Mouse (Mus musculus): ENCODE measurements at regions not wholly inside any gene's neighbourhood (a gene's known extent, or its start where the extent isn't known, plus 50 kb on each side); places are given as distances from the start of the nearest gene placed in this dataset.

DNA sequence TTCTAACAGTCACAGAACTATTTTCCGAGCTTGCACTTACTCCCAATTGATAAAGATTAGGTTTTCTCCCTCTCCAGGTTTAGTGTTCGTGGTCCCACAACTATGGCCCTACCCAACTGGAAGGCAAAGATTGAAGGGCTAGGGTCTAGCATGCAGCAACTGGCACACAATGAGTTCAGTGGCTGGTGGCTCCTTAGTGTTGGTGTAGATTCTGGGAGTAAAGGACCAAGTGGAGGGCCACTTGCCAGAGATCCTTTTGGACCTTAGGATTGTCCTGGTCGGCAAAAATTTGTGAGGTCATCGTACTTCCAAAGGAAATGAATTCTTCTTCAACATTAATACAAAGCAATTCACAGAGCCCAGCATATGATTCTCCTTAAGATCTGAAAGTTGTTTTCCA is 114.8 kb upstream of the Trib2 start:
- no peak for TF ChIP-seq CTCF (IDR thresholded peaks at IDR 0.05; ENCODE audit: control insufficient read depth, insufficient read depth, low read length)
- TF ChIP-seq POLR2A (IDR thresholded peaks at IDR 0.05; ENCODE audit: borderline replicate concordance, control insufficient read depth, low read depth, low read length): no peak
